Mouse (Mus musculus) lung, adult 2 months (tissue): ENCODE measurements around the gene Sbk3.

Experiments used
- CTCF ChIP-seq: fragments of 200-500 bp; IDR thresholded peaks from 2 replicates; pipeline ENCODE4 v1.5.1; 2011; ENCODE audit warnings: mild to moderate bottlenecking, low read length, control low read depth; ENCODE audit not compliant: insufficient read depth
- POLR2A ChIP-seq: fragments of 200-500 bp; IDR thresholded peaks from 2 replicates; pipeline ENCODE4 v1.6.1; 2011; ENCODE audit warnings: low read depth, mild to moderate bottlenecking, control low read depth, low read length, borderline replicate concordance; ENCODE audit errors: extremely low read depth

GRCm38 (mm10) chr7:4924483-4924882, 46.5 kb downstream of the Sbk3 start:
- TF ChIP-seq CTCF (no peak), POLR2A (no peak)
